Mouse (Mus musculus): ENCODE measurements at regions not wholly inside any gene's neighbourhood (a gene's known extent, or its start where the extent isn't known, plus 50 kb on each side); places are given as distances from the start of the nearest gene placed in this dataset.

DNA sequence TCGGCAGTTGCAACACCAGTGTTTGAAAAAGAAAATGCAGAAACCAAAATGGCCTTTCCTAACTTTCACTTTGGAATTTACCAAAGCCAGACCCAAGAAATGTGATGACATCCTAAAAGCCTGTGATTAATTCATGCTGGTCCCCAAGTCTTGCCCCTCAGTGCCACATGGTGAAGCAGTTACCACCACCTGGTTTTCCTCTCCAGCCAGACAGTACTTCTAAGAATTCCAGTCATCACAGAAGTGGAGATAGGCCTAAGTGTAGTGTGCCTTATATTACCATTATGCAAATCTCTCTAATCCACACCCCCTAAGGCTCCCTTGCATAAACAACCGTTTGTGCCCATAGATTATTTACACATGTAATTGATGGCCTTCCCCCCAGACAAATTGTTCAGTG lies 311.0 kb downstream of the Cxcl12 start:
- 71% methylated on average over 2 of the region's 2 CpGs for WGBS
- H3K27me3 ChIP-seq (ENCODE audit: control insufficient read depth, insufficient read depth, low read length) = no peaks in the 10 kb centered on the region
- ATAC-seq (ENCODE audit: low FRiP score) (no peak), DNase-seq (ENCODE audit: low spot score) (no peak)
- H3K27ac ChIP-seq (ENCODE audit: low read depth, low read length) = no peak overlapping the region
- no peak overlapping the region for H3K9ac ChIP-seq (ENCODE audit: low read depth, low read length)
- no peak overlapping the region for H3K4me3 ChIP-seq (ENCODE audit: low read depth, low read length)
- H3K9me3 ChIP-seq (ENCODE audit: control insufficient read depth, low read length) = no peaks in the 10 kb centered on the region
- H3K36me3 ChIP-seq (ENCODE audit: control insufficient read depth, insufficient read depth, low read length) = no peaks in the 10 kb centered on the region
- no peak overlapping the region for H3K4me2 ChIP-seq (replicated peaks; ENCODE audit: low read depth, low read length)
- no peaks in the 10 kb centered on the region for H3K4me1 ChIP-seq (replicated peaks; ENCODE audit: control insufficient read depth, insufficient read depth, low read length)

DNA sequence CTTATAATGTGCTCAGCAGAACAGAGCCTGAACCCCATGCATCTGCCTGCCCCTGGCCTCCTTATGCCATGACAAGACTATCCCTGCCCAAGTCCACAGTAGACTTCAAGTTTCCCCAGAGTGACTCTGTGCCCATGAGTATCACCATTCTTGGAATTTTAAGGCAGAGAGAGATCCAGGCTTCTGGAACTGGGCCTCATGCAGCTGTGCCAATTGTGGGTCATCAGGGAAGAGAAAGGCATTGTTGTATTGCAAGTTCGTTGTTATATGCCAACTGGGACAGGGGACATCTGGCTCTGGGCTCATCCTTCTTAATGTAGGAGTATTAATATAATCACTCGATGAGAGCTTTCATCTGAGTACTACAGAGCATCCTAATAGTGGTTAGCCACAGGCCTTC lies 312.1 kb downstream of the Cxcl12 start:
- H3K4me1 ChIP-seq (replicated peaks; ENCODE audit: control insufficient read depth, insufficient read depth, low read length) = no peaks in the 10 kb centered on the region

DNA sequence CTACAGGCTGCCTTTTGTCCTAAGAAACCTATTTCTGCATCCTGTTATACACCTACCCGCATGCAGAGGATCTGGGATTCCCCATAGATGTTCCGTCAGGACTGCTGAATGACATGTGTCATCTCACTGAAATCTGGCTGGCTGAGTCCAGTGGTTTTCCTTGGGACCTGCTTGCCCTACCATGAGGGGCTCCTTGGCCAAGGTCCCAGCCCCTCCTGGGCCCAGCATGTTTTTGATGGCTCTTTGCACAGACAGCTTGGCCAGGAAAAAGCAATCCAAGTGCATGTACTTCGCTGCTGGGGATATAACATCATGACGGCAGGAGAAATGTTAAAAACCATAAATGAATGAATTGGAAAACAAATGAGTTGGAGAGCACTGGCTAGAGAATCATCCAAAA lies 320.8 kb downstream of the Cxcl12 start:
- Histone ChIP-seq H3K4me3 (ENCODE audit: low read depth, low read length) (no peak overlapping the region), H3K27me3 (ENCODE audit: control insufficient read depth, insufficient read depth, low read length) (no peaks in the 10 kb centered on the region), H3K9ac (ENCODE audit: low read depth, low read length) (no peak overlapping the region), H3K4me2 (replicated peaks; ENCODE audit: low read depth, low read length) (no peak overlapping the region), H3K4me1 (replicated peaks; ENCODE audit: control insufficient read depth, insufficient read depth, low read length) (no peaks in the 10 kb centered on the region), H3K9me3 (ENCODE audit: control insufficient read depth, low read length) (no peaks in the 10 kb centered on the region), H3K36me3 (ENCODE audit: control insufficient read depth, insufficient read depth, low read length) (no peaks in the 10 kb centered on the region), H3K27ac (ENCODE audit: low read depth, low read length) (no peak overlapping the region)
- ATAC-seq (ENCODE audit: low FRiP score) (no peak), DNase-seq (ENCODE audit: low spot score) (no peak)
- WGBS = 93% methylated on average over 4 of the region's 4 CpGs

More for the DNA sequence above, 312.1 kb downstream of the Cxcl12 start:
- ATAC-seq (ENCODE audit: low FRiP score) = no peak
- Histone ChIP-seq H3K9me3 (ENCODE audit: control insufficient read depth, low read length) (no peaks in the 10 kb centered on the region), H3K4me2 (replicated peaks; ENCODE audit: low read depth, low read length) (no peak overlapping the region), H3K4me3 (ENCODE audit: low read depth, low read length) (no peak overlapping the region), H3K36me3 (ENCODE audit: control insufficient read depth, insufficient read depth, low read length) (no peaks in the 10 kb centered on the region), H3K9ac (ENCODE audit: low read depth, low read length) (no peak overlapping the region), H3K27me3 (ENCODE audit: control insufficient read depth, insufficient read depth, low read length) (no peaks in the 10 kb centered on the region), H3K27ac (ENCODE audit: low read depth, low read length) (no peak overlapping the region)
- DNase-seq (ENCODE audit: low spot score) = no peak
- WGBS = 89% methylated on average over 2 of the region's 2 CpGs

DNA sequence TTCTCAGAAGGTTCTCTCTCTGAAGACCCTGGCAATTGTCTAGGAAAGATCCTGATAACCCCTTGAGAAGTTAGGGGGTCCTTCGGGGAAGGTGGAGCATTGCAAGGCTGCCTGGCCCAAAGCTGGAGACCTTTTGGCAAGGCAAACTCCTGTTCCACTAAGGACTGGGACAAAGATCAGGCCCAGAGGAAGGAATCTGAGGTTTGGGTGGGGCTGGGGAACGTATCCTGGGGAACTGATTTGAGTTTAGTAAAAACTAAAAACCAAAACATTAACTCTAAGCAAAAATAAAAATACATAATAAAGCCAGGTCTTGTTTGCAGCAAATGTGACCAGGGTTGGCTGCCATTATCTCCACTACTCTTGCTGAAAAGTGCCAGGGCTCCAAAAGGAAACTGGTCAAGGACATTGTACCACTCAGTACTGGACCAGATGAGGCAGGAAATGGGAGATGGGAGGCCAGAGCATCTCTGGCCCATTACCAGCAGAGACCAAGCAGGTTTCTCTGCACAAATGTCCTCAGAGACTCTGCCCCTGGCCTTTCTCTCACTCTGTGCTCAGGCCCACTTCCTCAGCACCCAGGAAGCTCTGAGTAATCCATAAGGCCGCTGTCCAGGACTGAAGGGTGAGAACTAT lies 321.5 kb downstream of the Cxcl12 start:
- Histone ChIP-seq H3K4me2 (replicated peaks; ENCODE audit: low read depth, low read length) (no peak overlapping the region), H3K4me1 (replicated peaks; ENCODE audit: control insufficient read depth, insufficient read depth, low read length) (no peaks in the 10 kb centered on the region), H3K9ac (ENCODE audit: low read depth, low read length) (no peak overlapping the region), H3K27me3 (ENCODE audit: control insufficient read depth, insufficient read depth, low read length) (no peaks in the 10 kb centered on the region), H3K27ac (ENCODE audit: low read depth, low read length) (no peak overlapping the region), H3K9me3 (ENCODE audit: control insufficient read depth, low read length) (no peaks in the 10 kb centered on the region), H3K36me3 (ENCODE audit: control insufficient read depth, insufficient read depth, low read length) (no peaks in the 10 kb centered on the region), H3K4me3 (ENCODE audit: low read depth, low read length) (no peak overlapping the region)
- 94% methylated on average over 3 of the region's 3 CpGs for WGBS
- DNase-seq (ENCODE audit: low spot score) (no peak), ATAC-seq (ENCODE audit: low FRiP score) (no peak)

DNA sequence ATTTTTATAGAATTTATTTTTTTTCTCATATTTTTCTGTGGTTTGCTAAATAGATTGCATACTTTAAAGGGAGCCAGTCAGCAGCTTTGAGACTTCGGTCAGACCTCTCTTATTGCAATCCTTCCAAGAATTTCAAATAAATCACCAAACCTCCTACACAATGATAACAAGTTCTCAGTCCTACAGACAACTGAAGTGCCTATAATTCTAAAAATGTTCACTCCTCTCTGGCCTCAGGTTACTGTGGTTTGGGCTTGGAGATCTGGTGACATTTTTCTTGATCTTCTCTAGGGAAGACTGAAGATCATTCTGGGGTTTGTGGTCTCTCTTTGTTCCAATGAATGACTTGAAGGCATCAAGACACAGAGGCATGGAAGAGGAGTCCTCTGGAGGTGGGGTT lies 326.6 kb downstream of the Cxcl12 start:
- no peak overlapping the region for H3K4me2 ChIP-seq (replicated peaks; ENCODE audit: low read depth, low read length)
- no peaks in the 10 kb centered on the region for H3K36me3 ChIP-seq (ENCODE audit: control insufficient read depth, insufficient read depth, low read length)
- WGBS = 93% methylated on average over 1 of the region's 1 CpGs
- H3K4me1 ChIP-seq (replicated peaks; ENCODE audit: control insufficient read depth, insufficient read depth, low read length) = no peaks in the 10 kb centered on the region
- no peak overlapping the region for H3K27ac ChIP-seq (ENCODE audit: low read depth, low read length)
- ATAC-seq (ENCODE audit: low FRiP score) (no peak), DNase-seq (ENCODE audit: low spot score) (no peak)
- H3K27me3 ChIP-seq (ENCODE audit: control insufficient read depth, insufficient read depth, low read length) = no peaks in the 10 kb centered on the region
- no peak overlapping the region for H3K4me3 ChIP-seq (ENCODE audit: low read depth, low read length)
- H3K9me3 ChIP-seq (ENCODE audit: control insufficient read depth, low read length) = no peaks in the 10 kb centered on the region
- no peak overlapping the region for H3K9ac ChIP-seq (ENCODE audit: low read depth, low read length)

DNA sequence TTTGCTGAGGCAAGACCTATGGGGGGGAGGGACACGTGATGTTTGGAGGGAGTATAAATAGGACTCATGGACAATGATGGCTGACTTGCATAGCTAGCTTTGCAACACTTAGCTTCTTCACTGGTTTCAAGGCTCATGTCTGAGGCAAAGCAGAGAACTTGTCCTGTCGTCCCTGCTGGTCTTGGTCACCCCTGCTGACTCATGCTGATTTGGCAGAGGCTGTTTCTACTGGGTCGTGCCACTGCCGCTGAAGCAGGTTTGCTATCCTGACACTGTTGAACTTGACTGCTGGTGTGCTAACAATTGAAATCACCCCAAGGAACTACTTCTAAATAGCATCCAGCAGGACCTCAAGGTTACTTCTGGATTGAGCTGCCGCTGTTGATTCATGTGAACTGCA lies 329.0 kb downstream of the Cxcl12 start:
- ATAC-seq (ENCODE audit: low FRiP score) (no peak), DNase-seq (ENCODE audit: low spot score) (no peak)
- Histone ChIP-seq H3K27me3 (ENCODE audit: control insufficient read depth, insufficient read depth, low read length) (no peaks in the 10 kb centered on the region), H3K27ac (ENCODE audit: low read depth, low read length) (no peak overlapping the region), H3K9ac (ENCODE audit: low read depth, low read length) (no peak overlapping the region), H3K4me3 (ENCODE audit: low read depth, low read length) (no peak overlapping the region), H3K9me3 (ENCODE audit: control insufficient read depth, low read length) (no peaks in the 10 kb centered on the region), H3K4me1 (replicated peaks; ENCODE audit: control insufficient read depth, insufficient read depth, low read length) (no peaks in the 10 kb centered on the region), H3K36me3 (ENCODE audit: control insufficient read depth, insufficient read depth, low read length) (no peaks in the 10 kb centered on the region), H3K4me2 (replicated peaks; ENCODE audit: low read depth, low read length) (no peak overlapping the region)
- 78% methylated on average over 5 of the region's 5 CpGs for WGBS

DNA sequence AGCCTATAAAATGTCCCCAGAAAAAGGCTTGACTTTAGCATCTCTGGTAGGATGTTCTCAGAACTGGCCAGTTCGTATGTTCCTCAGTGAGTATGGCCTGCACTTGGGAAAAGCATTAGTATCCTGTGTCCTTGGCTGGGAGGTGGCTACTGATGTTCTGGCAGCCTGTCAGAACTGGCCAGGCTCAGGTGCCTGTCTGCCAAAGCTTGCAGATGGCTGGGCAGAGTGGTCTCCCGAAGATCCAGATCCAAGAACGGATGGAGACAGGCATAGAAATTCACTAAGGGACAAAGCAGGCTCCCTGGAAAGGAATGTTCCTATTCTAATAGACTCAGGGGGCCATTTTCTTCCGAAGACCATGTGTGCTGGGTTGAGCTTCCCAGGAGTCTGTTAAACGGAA lies 329.6 kb downstream of the Cxcl12 start:
- WGBS = 90% methylated on average over 5 of the region's 5 CpGs
- no peaks in the 10 kb centered on the region for H3K27me3 ChIP-seq (ENCODE audit: control insufficient read depth, insufficient read depth, low read length)
- H3K36me3 ChIP-seq (ENCODE audit: control insufficient read depth, insufficient read depth, low read length) = no peaks in the 10 kb centered on the region
- no peak for DNase-seq (ENCODE audit: low spot score)
- no peaks in the 10 kb centered on the region for H3K9me3 ChIP-seq (ENCODE audit: control insufficient read depth, low read length)
- H3K27ac ChIP-seq (ENCODE audit: low read depth, low read length) = no peak overlapping the region
- no peaks in the 10 kb centered on the region for H3K4me1 ChIP-seq (replicated peaks; ENCODE audit: control insufficient read depth, insufficient read depth, low read length)
- ATAC-seq (ENCODE audit: low FRiP score) = no peak
- H3K9ac ChIP-seq (ENCODE audit: low read depth, low read length) = no peak overlapping the region
- no peak overlapping the region for H3K4me2 ChIP-seq (replicated peaks; ENCODE audit: low read depth, low read length)
- H3K4me3 ChIP-seq (ENCODE audit: low read depth, low read length) = no peak overlapping the region

DNA sequence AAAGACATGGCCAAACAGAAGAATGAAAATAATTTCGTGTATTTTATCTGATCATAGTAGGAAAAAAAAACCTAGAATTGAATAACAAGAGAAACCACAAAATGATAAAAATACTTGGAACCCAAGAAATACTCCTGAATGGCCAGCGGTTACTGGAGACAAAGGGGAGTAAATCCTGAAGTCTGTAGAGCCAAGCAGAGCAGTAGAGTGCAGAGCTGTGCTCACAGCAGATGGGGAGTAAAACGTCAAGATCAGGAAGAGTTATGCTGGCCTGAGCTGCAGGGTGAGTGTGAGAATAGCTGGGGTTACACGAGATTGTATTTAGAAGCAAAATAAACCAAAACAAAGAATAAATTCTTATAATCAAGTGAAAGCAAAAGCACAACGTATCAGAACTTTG lies 334.0 kb downstream of the Cxcl12 start:
- Histone ChIP-seq H3K4me3 (ENCODE audit: low read depth, low read length) (no peak overlapping the region), H3K27me3 (ENCODE audit: control insufficient read depth, insufficient read depth, low read length) (no peaks in the 10 kb centered on the region), H3K4me1 (replicated peaks; ENCODE audit: control insufficient read depth, insufficient read depth, low read length) (no peaks in the 10 kb centered on the region), H3K9ac (ENCODE audit: low read depth, low read length) (no peak overlapping the region), H3K36me3 (ENCODE audit: control insufficient read depth, insufficient read depth, low read length) (no peaks in the 10 kb centered on the region), H3K9me3 (ENCODE audit: control insufficient read depth, low read length) (no peaks in the 10 kb centered on the region), H3K4me2 (replicated peaks; ENCODE audit: low read depth, low read length) (no peak overlapping the region), H3K27ac (ENCODE audit: low read depth, low read length) (no peak overlapping the region)
- DNase-seq (ENCODE audit: low spot score) (no peak), ATAC-seq (ENCODE audit: low FRiP score) (no peak)
- 71% methylated on average over 5 of the region's 5 CpGs for WGBS

DNA sequence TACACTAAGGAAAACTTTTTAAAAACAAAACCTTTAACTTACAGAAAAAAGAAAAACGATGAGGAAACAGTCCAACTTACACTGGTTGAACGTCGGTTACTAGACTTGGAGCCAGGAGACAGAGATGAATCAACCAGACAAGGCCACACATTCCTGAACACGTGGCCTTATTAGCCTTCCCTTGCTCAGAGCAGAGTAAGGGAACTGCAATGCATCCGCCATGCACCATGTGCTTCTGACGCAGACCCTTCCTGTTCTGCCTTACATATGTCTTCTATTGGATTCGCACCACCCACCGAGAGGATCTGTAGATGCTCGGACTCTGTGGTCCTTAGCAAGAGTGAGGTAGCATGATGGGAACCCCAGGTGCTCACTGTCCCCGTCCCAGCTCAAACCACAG lies 336.2 kb upstream of the Zfp637 start:
- Histone ChIP-seq H3K9me3 (ENCODE audit: control insufficient read depth, low read length) (no peaks in the 10 kb centered on the region), H3K4me3 (ENCODE audit: low read depth, low read length) (no peak overlapping the region), H3K27me3 (ENCODE audit: control insufficient read depth, insufficient read depth, low read length) (no peaks in the 10 kb centered on the region), H3K9ac (ENCODE audit: low read depth, low read length) (no peak overlapping the region), H3K27ac (ENCODE audit: low read depth, low read length) (no peak overlapping the region), H3K4me2 (replicated peaks; ENCODE audit: low read depth, low read length) (no peak overlapping the region), H3K36me3 (ENCODE audit: control insufficient read depth, insufficient read depth, low read length) (no peaks in the 10 kb centered on the region), H3K4me1 (replicated peaks; ENCODE audit: control insufficient read depth, insufficient read depth, low read length) (no peaks in the 10 kb centered on the region)
- 78% methylated on average over 10 of the region's 10 CpGs for WGBS
- ATAC-seq (ENCODE audit: low FRiP score) (no peak), DNase-seq (ENCODE audit: low spot score) (no peak)

All from hindbrain, embryonic 11.5 days (tissue).